Mouse (Mus musculus): ENCODE measurements around the gene Nrxn2. TPM values are rescaled to one million over a fixed set of nuclear protein-coding genes. Genes with fewer than 3 reads are reported as not detected.

Gene Nrxn2
- polyA plus RNA-seq, 1 experiment = 6.4 TPM

DNA sequence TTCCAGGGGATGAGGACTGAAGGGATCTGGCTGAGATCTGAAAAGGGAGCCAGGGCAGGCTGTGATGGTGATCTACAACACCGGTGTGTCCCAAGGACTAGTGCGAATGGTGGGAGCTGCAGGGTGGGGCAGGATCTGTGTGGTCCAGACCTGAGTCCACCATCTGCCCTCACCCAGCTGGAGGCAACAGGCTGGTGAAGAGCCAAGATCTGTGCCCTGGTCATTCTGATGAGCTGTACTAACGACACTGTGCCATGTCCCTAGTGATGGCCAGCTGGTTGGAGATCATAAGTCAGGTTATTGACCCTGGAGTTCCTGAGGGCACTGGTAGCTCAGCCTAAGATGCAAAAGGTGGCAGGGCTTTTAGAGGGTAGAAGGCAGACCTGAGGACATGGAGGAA is 108.9 kb downstream of the Nrxn2 start:
- no peaks in the 10 kb centered on the region for H3K36me3 ChIP-seq (ENCODE audit: control insufficient read depth, insufficient read depth, low read length)
- H3K4me3 ChIP-seq (ENCODE audit: insufficient read depth, low read depth, low read length) = no peak overlapping the region
- TF ChIP-seq POLR2A (IDR thresholded peaks at IDR 0.05; ENCODE audit: low read depth, low read length) = no peak
- no peak for TF ChIP-seq CTCF (conservative IDR thresholded peaks at IDR 0.05; ENCODE audit: insufficient read depth, insufficient read length, low read depth, low read length)
- no peak for DNase-seq
- H3K27ac ChIP-seq (ENCODE audit: insufficient read depth, low read depth, low read length) = no peak overlapping the region
- H3K27me3 ChIP-seq (replicated peaks; ENCODE audit: control insufficient read depth, insufficient read depth, low read length) = no peaks in the 10 kb centered on the region; the same call in 1 of the 2 replicates
- 0 out of 2 replicates have a peak, but pooled peaks cover 3% of the 10 kb centered on the region for H3K4me1 ChIP-seq (ENCODE audit: control insufficient read depth, insufficient read depth, low read length)
- WGBS = 86% methylated on average over 3 of the region's 3 CpGs

GRCm38 (mm10) chr19:6527839-6528531 is 109.5 kb downstream of the Nrxn2 start:
- 0 out of 2 replicates have a peak, but pooled peaks cover 3% of the 10 kb centered on the region for H3K4me1 ChIP-seq (ENCODE audit: control insufficient read depth, insufficient read depth, low read length)
- TF ChIP-seq POLR2A (IDR thresholded peaks at IDR 0.05; ENCODE audit: low read depth, low read length) = no peak
- TF ChIP-seq CTCF (conservative IDR thresholded peaks at IDR 0.05; ENCODE audit: insufficient read depth, insufficient read length, low read depth, low read length) = no peak
- no peak overlapping the region for H3K27ac ChIP-seq (ENCODE audit: insufficient read depth, low read depth, low read length)
- WGBS = 64% methylated on average over 17 of the region's 17 CpGs
- no peak overlapping the region for H3K4me3 ChIP-seq (ENCODE audit: insufficient read depth, low read depth, low read length)
- DNase-seq = peak; percentile 8
- no peaks in the 10 kb centered on the region; the same call in 1 of the 2 replicates for H3K27me3 ChIP-seq (replicated peaks; ENCODE audit: control insufficient read depth, insufficient read depth, low read length)
- H3K36me3 ChIP-seq (ENCODE audit: control insufficient read depth, insufficient read depth, low read length) = no peaks in the 10 kb centered on the region

DNA sequence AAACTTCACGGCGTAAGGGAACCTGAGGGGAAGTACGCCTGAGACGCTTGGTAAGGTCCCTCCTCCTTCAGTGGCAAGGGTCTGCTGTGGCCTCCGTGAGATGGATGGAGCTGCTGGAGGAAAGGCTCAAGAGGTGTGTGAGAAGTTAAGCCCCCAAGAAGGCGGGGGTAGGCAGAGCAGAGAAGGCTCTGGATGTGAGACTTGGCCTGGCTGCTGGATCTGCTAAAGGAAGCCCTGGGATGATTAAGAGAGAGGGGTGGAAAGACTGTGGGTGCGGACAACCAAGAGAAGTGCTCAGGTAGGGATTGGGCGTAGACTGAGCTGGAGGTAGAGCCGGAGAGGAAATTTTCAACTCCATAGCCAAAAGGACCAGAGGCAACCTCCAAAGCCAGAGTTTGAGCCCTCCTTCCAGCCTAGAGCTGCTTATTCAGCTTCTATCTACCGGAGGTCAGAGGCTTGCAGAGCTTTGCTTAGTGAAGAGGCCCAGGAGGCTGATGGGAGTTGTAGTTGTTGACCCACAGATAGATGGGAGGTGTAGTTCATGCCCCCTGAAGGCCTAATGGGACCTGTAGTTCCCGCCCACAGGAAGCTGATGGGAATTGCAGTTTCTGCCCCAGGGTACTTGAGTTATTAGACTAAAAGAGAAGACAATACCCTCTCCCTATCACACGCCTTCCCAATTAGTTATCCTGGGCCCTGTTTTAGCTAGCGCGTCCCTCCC is 110.9 kb downstream of the Nrxn2 start:
- Histone ChIP-seq H3K4me3 (ENCODE audit: insufficient read depth, low read depth, low read length) (no peak overlapping the region), H3K36me3 (ENCODE audit: control insufficient read depth, insufficient read depth, low read length) (no peaks in the 10 kb centered on the region), H3K27me3 (replicated peaks; ENCODE audit: control insufficient read depth, insufficient read depth, low read length) (no peaks in the 10 kb centered on the region; the same call in 1 of the 2 replicates), H3K4me1 (ENCODE audit: control insufficient read depth, insufficient read depth, low read length) (0 out of 2 replicates have a peak, but pooled peaks cover 3% of the 10 kb centered on the region), H3K27ac (ENCODE audit: insufficient read depth, low read depth, low read length) (no peak overlapping the region)
- WGBS = 73% methylated on average over 14 of the region's 14 CpGs
- TF ChIP-seq CTCF (conservative IDR thresholded peaks at IDR 0.05; ENCODE audit: insufficient read depth, insufficient read length, low read depth, low read length) = no peak
- no peak for TF ChIP-seq POLR2A (IDR thresholded peaks at IDR 0.05; ENCODE audit: low read depth, low read length)
- DNase-seq = peak; percentile 69

DNA sequence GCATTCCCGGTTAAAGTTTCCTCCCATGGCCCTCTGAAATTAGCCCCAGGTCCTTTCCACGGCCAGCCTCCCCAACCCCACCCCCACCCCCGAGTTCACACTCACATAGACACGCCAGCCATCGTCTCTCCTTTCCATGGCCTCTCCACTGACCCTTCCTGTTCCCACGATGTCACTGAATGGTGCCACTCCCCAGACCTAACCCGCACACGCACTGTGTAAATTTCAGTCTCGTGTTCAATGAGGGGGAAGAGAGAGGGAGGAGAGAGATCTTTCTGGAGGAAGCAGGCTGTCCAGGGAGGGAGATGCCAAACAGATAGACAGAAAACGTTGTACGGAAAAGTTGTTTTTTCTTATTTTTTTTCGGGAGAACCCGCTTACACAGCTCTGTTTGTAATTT is 111.8 kb downstream of the Nrxn2 start:
- H3K27ac ChIP-seq (ENCODE audit: insufficient read depth, low read depth, low read length) = no peak overlapping the region
- no peak overlapping the region for H3K4me3 ChIP-seq (ENCODE audit: insufficient read depth, low read depth, low read length)
- H3K4me1 ChIP-seq (ENCODE audit: control insufficient read depth, insufficient read depth, low read length) = 0 out of 2 replicates have a peak, but pooled peaks cover 3% of the 10 kb centered on the region
- DNase-seq = no peak
- TF ChIP-seq CTCF (conservative IDR thresholded peaks at IDR 0.05; ENCODE audit: insufficient read depth, insufficient read length, low read depth, low read length) (no peak), POLR2A (IDR thresholded peaks at IDR 0.05; ENCODE audit: low read depth, low read length) (no peak)
- no peaks in the 10 kb centered on the region; the same call in 1 of the 2 replicates for H3K27me3 ChIP-seq (replicated peaks; ENCODE audit: control insufficient read depth, insufficient read depth, low read length)
- no peaks in the 10 kb centered on the region for H3K36me3 ChIP-seq (ENCODE audit: control insufficient read depth, insufficient read depth, low read length)
- 37% methylated on average over 13 of the region's 13 CpGs for WGBS

- 2% methylated on average over 56 of the region's 56 CpGs for WGBS
- Histone ChIP-seq H3K4me1 (ENCODE audit: control insufficient read depth, insufficient read depth, low read length) (0 out of 2 replicates have a peak, but pooled peaks cover 3% of the 10 kb centered on the region), H3K27ac (ENCODE audit: insufficient read depth, low read depth, low read length) (peak overlapping the region; percentile 67), H3K36me3 (ENCODE audit: control insufficient read depth, insufficient read depth, low read length) (no peaks in the 10 kb centered on the region), H3K27me3 (replicated peaks; ENCODE audit: control insufficient read depth, insufficient read depth, low read length) (no peaks in the 10 kb centered on the region; the same call in 1 of the 2 replicates), H3K4me3 (ENCODE audit: insufficient read depth, low read depth, low read length) (peak overlapping the region; percentile 56)
- DNase-seq = peak; percentile 48
- TF ChIP-seq CTCF (conservative IDR thresholded peaks at IDR 0.05; ENCODE audit: insufficient read depth, insufficient read length, low read depth, low read length) = no peak
Observed at GRCm38 (mm10) chr19:6531011-6531631, 112.6 kb downstream of the Nrxn2 start.

DNA sequence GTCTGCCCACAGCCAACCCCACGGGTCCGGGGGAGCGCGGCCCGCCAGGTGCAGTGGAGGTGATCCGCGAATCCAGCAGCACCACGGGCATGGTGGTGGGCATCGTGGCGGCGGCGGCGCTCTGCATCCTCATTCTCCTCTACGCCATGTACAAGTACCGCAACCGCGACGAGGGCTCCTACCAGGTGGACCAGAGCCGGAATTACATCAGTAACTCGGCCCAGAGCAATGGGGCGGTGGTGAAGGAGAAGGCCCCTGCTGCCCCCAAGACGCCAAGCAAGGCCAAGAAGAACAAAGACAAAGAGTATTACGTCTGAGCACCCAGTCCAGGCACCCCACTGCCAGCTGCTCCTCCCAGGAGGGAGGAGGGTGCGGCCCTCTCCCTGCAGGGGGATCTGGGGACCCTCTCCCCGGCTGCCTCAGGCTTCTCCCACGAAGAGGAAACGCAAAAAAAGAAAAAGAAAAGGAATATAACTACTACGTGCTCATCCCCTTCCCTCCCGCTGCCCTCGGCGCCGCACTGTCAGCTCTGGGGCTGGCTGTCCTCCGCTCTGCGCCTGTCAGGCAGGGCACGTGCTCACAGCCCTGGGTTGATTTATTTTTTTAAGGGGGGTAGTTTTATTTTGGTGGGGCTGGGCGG is 113.4 kb downstream of the Nrxn2 start:
- Histone ChIP-seq H3K4me3 (ENCODE audit: insufficient read depth, low read depth, low read length) (peak overlapping the region; percentile 56), H3K27ac (ENCODE audit: insufficient read depth, low read depth, low read length) (peak overlapping the region; percentile 58), H3K4me1 (ENCODE audit: control insufficient read depth, insufficient read depth, low read length) (0 out of 2 replicates have a peak, but pooled peaks cover 3% of the 10 kb centered on the region), H3K36me3 (ENCODE audit: control insufficient read depth, insufficient read depth, low read length) (no peaks in the 10 kb centered on the region), H3K27me3 (replicated peaks; ENCODE audit: control insufficient read depth, insufficient read depth, low read length) (no peaks in the 10 kb centered on the region; the same call in 1 of the 2 replicates)
- peak; percentile 68 for DNase-seq
- TF ChIP-seq CTCF (conservative IDR thresholded peaks at IDR 0.05; ENCODE audit: insufficient read depth, insufficient read length, low read depth, low read length) = no peak
- peak; percentile 47 for TF ChIP-seq POLR2A (IDR thresholded peaks at IDR 0.05; ENCODE audit: low read depth, low read length)
- 3% methylated on average over 36 of the region's 36 CpGs for WGBS
